Mouse (Mus musculus): ENCODE results near the gene Evx2. TPM values are rescaled to one million over a fixed set of nuclear protein-coding genes. Genes with fewer than 3 reads are reported as not detected.

Evx2 gene
- not detected for polyA plus RNA-seq (2017; shearing (Covaris generic))

GRCm38 (mm10) chr2:74659507-74660005, at the start of gene Evx2:
Evx2 (minus strand) TSS chr2:74659557.

GRCm38 (mm10) chr2:74704393-74704998, 45.1 kb upstream of the Evx2 start, which contains the start of gene Hoxd8:
Hoxd8 (plus strand) TSS chr2:74704615.

DNA sequence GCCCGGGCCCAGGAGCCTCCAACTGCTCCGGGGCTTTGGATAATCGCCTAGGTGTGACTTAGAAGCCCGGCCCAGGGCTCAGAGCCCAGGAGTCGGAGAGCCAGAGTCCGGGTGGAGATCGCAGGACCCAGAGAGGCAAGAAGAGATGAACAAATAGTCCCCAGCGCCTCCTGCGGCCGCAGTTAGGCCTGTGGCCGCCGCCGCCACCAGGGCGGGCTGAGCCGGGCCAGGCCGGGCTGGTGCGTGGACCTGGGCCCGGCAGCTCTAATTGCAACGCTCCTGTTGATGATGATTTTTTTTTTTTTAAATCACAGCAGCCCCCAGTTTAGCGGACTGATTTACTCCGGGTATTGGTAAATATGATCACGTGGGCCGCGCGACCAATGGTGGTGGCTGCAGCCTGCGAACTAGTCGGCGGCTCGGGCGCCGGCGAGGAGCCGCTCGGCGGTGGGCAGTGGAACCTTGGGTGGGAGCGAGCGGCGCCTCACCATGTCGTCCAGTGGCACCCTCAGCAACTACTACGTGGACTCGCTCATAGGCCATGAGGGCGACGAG, 38.3 kb upstream of the Evx2 start, which contains the start of gene Hoxd9:
Gene Hoxd9 (plus strand): TSS at position 161 of the 555 bp plus-strand sequence.

GRCm38 (mm10) chr2:74691022-74691951, 31.9 kb upstream of the Evx2 start, which contains the start of gene Hoxd10:
Hoxd10 (plus strand) TSS chr2:74691924.

DNA sequence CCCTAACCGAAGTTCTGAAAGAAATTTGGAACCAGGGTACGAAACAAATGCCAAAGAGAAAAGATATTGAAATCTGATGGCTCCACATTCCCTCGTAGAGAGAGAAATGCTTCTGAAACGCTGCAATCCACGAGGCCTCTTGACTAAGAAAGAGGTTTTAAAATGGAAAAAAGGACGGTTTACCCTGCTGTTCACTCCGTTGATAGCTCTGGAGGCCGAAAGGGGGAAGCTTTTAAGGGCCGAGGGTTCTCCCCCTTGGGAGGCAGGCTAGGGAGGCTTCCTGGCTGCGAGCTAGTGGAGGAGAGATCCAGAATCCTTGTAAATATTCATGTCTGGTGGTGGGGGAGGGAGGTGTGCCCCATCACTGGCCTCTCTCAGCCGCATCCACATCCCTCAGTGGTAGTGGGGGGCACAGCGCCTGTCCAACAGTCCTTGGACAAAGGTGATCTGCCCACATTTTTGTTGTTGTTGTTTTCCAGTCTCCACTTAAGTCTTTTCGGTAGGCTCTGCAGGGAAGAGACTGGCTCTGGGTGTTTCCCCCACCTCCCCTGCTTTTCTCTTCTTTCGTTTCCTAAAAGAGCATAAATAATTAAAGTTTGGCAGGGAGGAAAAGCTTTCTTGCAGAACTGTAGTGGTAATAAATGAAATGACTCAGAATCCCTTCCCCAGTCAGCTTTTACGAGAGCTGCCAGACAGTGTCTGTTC, 19.7 kb upstream of the Evx2 start, which contains the start of gene Hoxd11:
Gene Hoxd11 (plus strand): TSS at position 667 of the 705 bp plus-strand sequence.

DNA sequence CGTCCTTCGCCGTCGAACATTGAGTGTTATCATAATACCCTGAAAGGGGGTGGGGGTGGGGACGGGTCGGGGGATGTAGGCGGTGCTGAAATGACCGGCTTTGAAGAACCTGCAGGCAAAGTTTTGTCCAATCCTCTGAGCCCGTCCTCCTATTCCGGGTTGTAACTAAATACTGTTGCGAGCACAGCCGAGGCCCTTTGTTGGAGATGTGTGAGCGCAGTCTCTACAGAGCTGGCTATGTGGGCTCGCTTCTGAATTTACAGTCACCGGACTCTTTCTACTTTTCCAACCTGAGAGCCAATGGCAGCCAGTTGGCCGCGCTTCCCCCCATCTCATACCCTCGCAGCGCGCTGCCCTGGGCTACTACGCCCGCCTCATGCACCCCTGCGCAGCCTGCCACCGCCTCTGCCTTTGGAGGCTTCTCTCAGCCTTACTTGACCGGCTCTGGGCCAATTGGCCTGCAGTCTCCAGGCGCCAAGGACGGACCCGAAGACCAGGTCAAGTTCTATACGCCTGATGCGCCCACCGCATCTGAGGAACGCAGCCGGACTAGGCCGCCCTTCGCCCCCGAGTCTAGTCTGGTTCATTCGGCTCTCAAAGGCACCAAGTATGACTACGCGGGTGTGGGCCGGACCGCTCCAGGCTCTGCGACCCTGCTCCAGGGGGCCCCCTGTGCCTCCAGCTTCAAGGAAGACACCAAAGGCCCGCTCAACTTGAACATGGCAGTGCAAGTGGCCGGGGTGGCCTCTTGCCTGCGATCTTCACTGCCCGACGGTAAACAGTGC, 15.7 kb upstream of the Evx2 start, which contains the start of gene Hoxd12:
Gene Hoxd12 (plus strand): TSS at position 133 of the 785 bp plus-strand sequence.

DNA sequence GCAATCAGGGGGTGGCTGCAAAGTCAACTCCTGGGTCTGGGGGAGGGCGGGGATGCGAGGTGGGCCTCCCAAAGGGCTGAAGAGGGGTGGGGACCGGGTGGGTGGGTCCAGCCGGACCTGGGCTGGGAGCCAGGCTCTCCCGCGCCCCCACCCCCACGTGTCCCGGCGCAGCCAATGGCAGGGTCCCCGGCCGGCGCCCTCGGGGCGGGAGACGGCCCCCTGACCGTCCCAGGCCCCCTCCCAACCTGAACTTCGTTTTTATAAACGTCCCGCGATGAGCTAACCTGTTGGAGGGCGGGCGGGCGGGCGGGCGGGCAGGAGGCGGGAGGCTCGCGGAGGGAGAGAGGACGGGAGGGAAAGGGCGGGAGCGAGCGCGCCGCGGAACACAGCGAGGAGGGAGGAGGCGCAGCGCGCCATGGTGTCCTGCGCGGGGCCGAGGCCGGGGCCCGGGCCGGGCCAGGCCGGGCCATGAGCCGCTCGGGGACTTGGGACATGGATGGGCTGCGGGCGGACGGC, 8.5 kb upstream of the Evx2 start, which contains the start of gene Hoxd13:
Gene Hoxd13 (plus strand): TSS at position 469 of the 516 bp plus-strand sequence.

Other genes starting within 250 kb of the Evx2 start
- 22.2 TPM for gene Lnpk, start 80.1 kb downstream of the Evx2 start, polyA plus RNA-seq (2017; shearing (Covaris generic))
- not detected for gene Hoxd13, start 8.8 kb upstream of the Evx2 start, polyA plus RNA-seq (2017; shearing (Covaris generic))
- not detected for gene Hoxd12, start 15.5 kb upstream of the Evx2 start, polyA plus RNA-seq (2017; shearing (Covaris generic))
- gene Hoxd11, start 20.0 kb upstream of the Evx2 start, polyA plus RNA-seq (2017; shearing (Covaris generic)): not detected
- gene Hoxd10, start 32.4 kb upstream of the Evx2 start, polyA plus RNA-seq (2017; shearing (Covaris generic)): not detected
- gene Hoxd9, start 38.2 kb upstream of the Evx2 start, polyA plus RNA-seq (2017; shearing (Covaris generic)): not detected
- gene Hoxd8, start 45.1 kb upstream of the Evx2 start, polyA plus RNA-seq (2017; shearing (Covaris generic)): not detected
- gene Hoxd3, start 52.4 kb upstream of the Evx2 start, polyA plus RNA-seq (2017; shearing (Covaris generic)): not detected
- not detected for gene Hoxd4, start 52.4 kb upstream of the Evx2 start, polyA plus RNA-seq (2017; shearing (Covaris generic))
- not detected for gene Gm28230, start 67.2 kb upstream of the Evx2 start, polyA plus RNA-seq (2017; shearing (Covaris generic))
- not detected for gene Hoxd1, start 103.4 kb upstream of the Evx2 start, polyA plus RNA-seq (2017; shearing (Covaris generic))
- gene Mtx2, start 166.2 kb upstream of the Evx2 start, polyA plus RNA-seq (2017; shearing (Covaris generic)): 21.3 TPM

All from inflammation-experienced regulatory T-cells, adult 16 weeks (primary cell).